ENCODE assay signal across 30 mouse cellular contexts in the genomic region with DNA sequence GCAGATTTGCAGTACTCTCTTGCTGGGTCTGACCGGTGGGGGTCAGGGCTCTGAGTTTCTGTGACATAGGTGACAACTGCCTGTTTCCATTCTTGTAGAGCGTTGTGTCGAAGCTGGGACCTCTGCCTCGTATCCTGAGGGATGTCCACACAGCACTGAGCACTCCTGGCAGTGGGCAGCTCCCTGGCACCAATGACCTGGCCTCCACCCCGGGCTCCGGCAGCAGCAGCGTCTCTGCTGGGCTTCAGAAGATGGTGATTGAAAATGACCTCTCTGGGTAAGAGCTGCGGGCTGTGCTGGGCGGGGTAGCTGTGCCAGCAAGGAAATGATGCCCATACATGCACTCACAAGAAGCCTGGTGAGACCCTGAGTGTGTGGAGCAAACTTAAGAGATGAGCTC.
DNase-seq lines count a peak whose midpoint lies in the region; ATAC-seq and TF ChIP-seq lines count a peak whose summit lies in the region.
"Had no signal": no experiment of that assay in that cellular context is flagged by ENCODE, and none has a peak within 500 bp of the region (broad histone marks: within the 10 kb centered on the region; RNA-seq: fewer than 3 reads in every experiment).

No protein-coding gene starts in this region.

- no peak overlapping the region for H3K4me2 ChIP-seq in forebrain, embryonic 13.5 days
- H3K4me2 ChIP-seq in liver, postnatal 0 days (ENCODE audit: low read depth, low read length), result no peak overlapping the region
- no peak overlapping the region for H3K4me2 ChIP-seq in liver, embryonic 12.5 days
- H3K4me2 ChIP-seq: forebrain, embryonic 15.5 days; heart, embryonic 12.5 days; hindbrain, embryonic 15.5 days; kidney, embryonic 15.5 days; limb, embryonic 15.5 days; liver, embryonic 15.5 days; midbrain, embryonic 12.5 days; neural tube, embryonic 12.5 days had no signal

- H3K27ac ChIP-seq in forebrain, embryonic 13.5 days, result no peak overlapping the region
- no peak overlapping the region for H3K27ac ChIP-seq in forebrain, embryonic 10.5 days
- H3K27ac ChIP-seq in liver, postnatal 0 days (ENCODE audit: low read depth), result peak overlapping the region; percentile 64; the same call in 1 of the 2 replicates
- H3K27ac ChIP-seq in liver, embryonic 12.5 days, result no peak overlapping the region
- H3K27ac ChIP-seq: forebrain, embryonic 15.5 days; heart, adult 2 months; hindbrain, embryonic 15.5 days; kidney, embryonic 15.5 days; limb, embryonic 10.5 days; limb, embryonic 15.5 days; liver, embryonic 15.5 days; midbrain, embryonic 12.5 days; neural tube, embryonic 12.5 days; stomach, postnatal 0 days had no signal

- H3K9ac ChIP-seq in forebrain, embryonic 13.5 days, result 0 out of 2 replicates have a peak overlapping the region, but pooled peaks have one; percentile 9
- no peak overlapping the region for H3K9ac ChIP-seq in liver, postnatal 0 days (replicated peaks)
- no peak overlapping the region for H3K9ac ChIP-seq in liver, embryonic 12.5 days
- H3K9ac ChIP-seq: forebrain, embryonic 15.5 days; heart, embryonic 12.5 days; hindbrain, embryonic 15.5 days; kidney, embryonic 15.5 days; limb, embryonic 15.5 days; liver, embryonic 15.5 days; midbrain, embryonic 12.5 days; neural tube, embryonic 12.5 days had no signal

- no peak overlapping the region for H3K4me3 ChIP-seq in forebrain, embryonic 13.5 days
- H3K4me3 ChIP-seq in forebrain, embryonic 10.5 days, result no peak overlapping the region
- no peak overlapping the region for H3K4me3 ChIP-seq in liver, postnatal 0 days (ENCODE audit: low read depth, low read length)
- no peak overlapping the region for H3K4me3 ChIP-seq in liver, embryonic 12.5 days
- H3K4me3 ChIP-seq: forebrain, embryonic 15.5 days; heart, adult 2 months; heart, embryonic 12.5 days; hindbrain, embryonic 15.5 days; kidney, embryonic 15.5 days; limb, embryonic 10.5 days; limb, embryonic 15.5 days; liver, embryonic 15.5 days; midbrain, embryonic 12.5 days; myocyte; neural tube, embryonic 12.5 days had no signal

- no peak for TF ChIP-seq CTCF in liver, postnatal 0 days (IDR thresholded peaks at IDR 0.05; ENCODE audit: low read depth)

- TF ChIP-seq EP300 in liver, postnatal 0 days (IDR thresholded peaks at IDR 0.05; ENCODE audit: low read depth), result no peak

- 96% methylated on average over 9 of the region's 9 CpGs for WGBS in forebrain, embryonic 13.5 days
- 92% methylated on average over 9 of the region's 9 CpGs for WGBS in forebrain, embryonic 10.5 days
- WGBS in liver, postnatal 0 days (ENCODE audit: insufficient replicate concordance), result 81% methylated on average over 9 of the region's 9 CpGs
- WGBS in liver, embryonic 12.5 days (ENCODE audit: insufficient replicate concordance), result 76% methylated on average over 9 of the region's 9 CpGs

- H3K36me3 ChIP-seq in forebrain, embryonic 13.5 days (ENCODE audit: poor library complexity, severe bottlenecking), result peaks cover 99% of the 10 kb centered on the region
- peaks cover 100% of the 10 kb centered on the region for H3K36me3 ChIP-seq in forebrain, embryonic 10.5 days (replicated peaks)
- peaks cover 19% of the 10 kb centered on the region for H3K36me3 ChIP-seq in liver, postnatal 0 days (replicated peaks; ENCODE audit: insufficient read depth, low read length)
- H3K36me3 ChIP-seq in liver, embryonic 12.5 days, result peaks cover 74% of the 10 kb centered on the region

- no peak for ATAC-seq in forebrain, embryonic 13.5 days
- no peak for ATAC-seq in liver, postnatal 0 days
- no peak for ATAC-seq in liver, embryonic 12.5 days
- ATAC-seq: CD4-positive, CD25-positive, alpha-beta regulatory T cell, adult 4 months; forebrain, embryonic 15.5 days; inflammation-experienced regulatory T-cells, adult 6 months had no signal

- DNase-seq in cerebellum, adult 18-20 months, result peak; percentile 39 to 40
- DNase-seq in cerebellum, postnatal 36 days, result no peak
- no peak for DNase-seq in forebrain, embryonic 10.5 days (ENCODE audit: extremely low spot score, low spot score)
- no peak for DNase-seq in liver, postnatal 0 days
- no peak for DNase-seq in spleen, postnatal 14 days (ENCODE audit: low spot score in 2 of 2)
- DNase-seq: cerebellum, adult 8-10 months; heart, adult 2 months; kidney, adult 11 months; kidney, postnatal 25 days; lung, postnatal 36 days; right cerebral cortex, adult 18-20 months; spleen, adult 18-20 months; thymus, adult 18-20 months; thymus, postnatal 25 days had no signal

- H3K27me3 ChIP-seq in forebrain, embryonic 13.5 days, result no peaks in the 10 kb centered on the region
- H3K27me3 ChIP-seq in forebrain, embryonic 10.5 days (ENCODE audit: poor library complexity, severe bottlenecking), result no peaks in the 10 kb centered on the region
- no peaks in the 10 kb centered on the region for H3K27me3 ChIP-seq in liver, postnatal 0 days (ENCODE audit: insufficient read depth, low read length)
- no peaks in the 10 kb centered on the region for H3K27me3 ChIP-seq in liver, embryonic 12.5 days (replicated peaks)
- H3K27me3 ChIP-seq: forebrain, embryonic 15.5 days; heart, embryonic 12.5 days; hindbrain, embryonic 15.5 days; kidney, embryonic 15.5 days; limb, embryonic 15.5 days; liver, embryonic 15.5 days; midbrain, embryonic 12.5 days; neural tube, embryonic 12.5 days had no signal

- H3K9me3 ChIP-seq in forebrain, embryonic 13.5 days (replicated peaks), result no peaks in the 10 kb centered on the region
- H3K9me3 ChIP-seq in forebrain, embryonic 10.5 days, result no peaks in the 10 kb centered on the region
- H3K9me3 ChIP-seq in liver, postnatal 0 days (ENCODE audit: low read length), result no peaks in the 10 kb centered on the region
- no peaks in the 10 kb centered on the region for H3K9me3 ChIP-seq in liver, embryonic 12.5 days (replicated peaks)
- H3K9me3 ChIP-seq: forebrain, embryonic 15.5 days; heart, embryonic 12.5 days; hindbrain, embryonic 15.5 days; kidney, embryonic 15.5 days; limb, embryonic 10.5 days; limb, embryonic 15.5 days; liver, embryonic 15.5 days; megakaryocyte, embryonic 14.5 days; midbrain, embryonic 12.5 days; neural tube, embryonic 12.5 days had no signal

- peaks cover 18% of the 10 kb centered on the region for H3K4me1 ChIP-seq in forebrain, embryonic 13.5 days
- H3K4me1 ChIP-seq in forebrain, embryonic 10.5 days, result no peaks in the 10 kb centered on the region
- H3K4me1 ChIP-seq in liver, postnatal 0 days (ENCODE audit: insufficient read depth), result peaks cover 6% of the 10 kb centered on the region; the same call in 1 of the 2 replicates
- H3K4me1 ChIP-seq in liver, embryonic 12.5 days, result peaks cover 15% of the 10 kb centered on the region; the same call in 1 of the 2 replicates
- H3K4me1 ChIP-seq: limb, embryonic 10.5 days had no signal

Comparison
In these comparisons a context has a peak if more than half of its experiments do, and no peak if none do; other contexts are left out.
1. DNase-seq: peak in cerebellum, adult 18-20 months (2 of 2); none in cerebellum, postnatal 36 days (0 of 2), forebrain, embryonic 10.5 days (single experiment), liver, postnatal 0 days (single experiment) and spleen, postnatal 14 days (0 of 2).